Mouse (Mus musculus) bone marrow macrophage, adult 2 months (primary cell): Measurements from ENCODE around the gene Fcf1. TPM values are rescaled to one million over a fixed set of nuclear protein-coding genes. Genes with fewer than 3 reads are reported as not detected.

ENCODE experiments used
- H3K27ac ChIP-seq: 2 replicates; pipeline ENCODE4 v1.5.1; 2012; ENCODE audit warnings: low read depth, low read length; ENCODE audit not compliant: insufficient read depth
- H3K4me1 ChIP-seq: 2 replicates; pipeline ENCODE4 v1.6.1; 2012; ENCODE audit warnings: low read length; ENCODE audit not compliant: control insufficient read depth, insufficient read depth
- H3K4me3 ChIP-seq: 2 replicates; pipeline ENCODE4 v1.5.1; 2012; ENCODE audit warnings: mild to moderate bottlenecking, low read length, moderate library complexity; ENCODE audit not compliant: insufficient read depth
- CTCF ChIP-seq: IDR thresholded peaks from 2 replicates; pipeline ENCODE4 v1.5.1; 2012; ENCODE audit warnings: low read depth, mild to moderate bottlenecking, low read length, moderate library complexity
- POLR2A ChIP-seq: IDR thresholded peaks from 2 replicates; pipeline ENCODE4 v1.6.1; 2012; ENCODE audit warnings: mild to moderate bottlenecking, low read depth, low read length, borderline replicate concordance
- polyA plus RNA-seq: library from polyadenylated mRNA; stranded (reverse); fragments of >200 nt; gene quantifications from 2 replicates; pipeline ENCODE4 v1.2.4, GENCODE M21; 2012; ENCODE audit not compliant: missing spikeins, insufficient read depth, insufficient read length

Fcf1 gene
- polyA plus RNA-seq, 1 experiment: 89.0 TPM

DNA sequence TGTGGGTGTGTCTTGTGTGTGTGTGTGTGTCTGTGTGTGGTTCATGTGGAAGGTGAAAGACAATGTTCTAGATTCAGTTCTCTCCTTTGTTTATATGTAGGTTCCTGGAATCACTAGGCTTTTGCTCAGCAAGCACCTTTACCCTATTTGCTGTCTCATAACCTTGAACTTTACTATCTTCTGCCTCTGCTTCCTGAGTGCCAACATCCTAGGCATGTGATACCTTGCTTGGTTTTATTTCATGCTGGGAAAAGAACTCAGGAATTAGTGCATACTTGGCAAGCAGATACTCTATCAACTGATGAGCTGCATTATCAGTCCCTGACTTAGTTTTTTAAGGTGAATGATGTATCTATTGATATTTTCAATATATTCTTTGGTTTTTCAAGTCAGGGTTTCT, 36.3 kb downstream of the Fcf1 start:
- Histone ChIP-seq H3K27ac (no peak overlapping the region), H3K4me1 (no peaks in the 10 kb centered on the region), H3K4me3 (no peak overlapping the region)
- TF ChIP-seq CTCF (no peak), POLR2A (no peak)

- no peak overlapping the region for H3K4me3 ChIP-seq
- no peaks in the 10 kb centered on the region for H3K4me1 ChIP-seq
- no peak overlapping the region for H3K27ac ChIP-seq
- TF ChIP-seq CTCF: no peak
- TF ChIP-seq POLR2A: no peak
Observed at GRCm38 (mm10) chr12:85009776-85010175, 39.1 kb downstream of the Fcf1 start.

DNA sequence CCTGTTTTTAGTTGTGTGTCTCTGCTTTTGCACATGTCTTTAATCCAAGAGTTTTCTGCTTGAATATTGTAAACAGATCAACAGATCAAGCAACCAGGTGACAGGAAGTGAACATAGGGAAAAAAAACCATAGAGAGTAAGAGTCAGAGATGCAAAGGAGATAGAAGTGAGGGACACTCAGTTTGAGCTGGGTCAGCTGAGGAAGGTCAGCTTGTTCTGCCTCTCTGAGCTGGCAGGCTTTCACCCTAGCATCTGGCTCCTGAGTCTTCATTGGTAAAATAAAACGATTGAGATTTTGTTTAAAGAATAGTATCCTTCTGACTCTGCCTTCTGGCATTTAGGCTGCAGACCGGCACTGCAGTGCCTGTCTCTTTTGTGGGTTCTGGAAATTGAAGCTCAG, 39.8 kb downstream of the Fcf1 start:
- no peaks in the 10 kb centered on the region for H3K4me1 ChIP-seq
- no peak overlapping the region for H3K4me3 ChIP-seq
- TF ChIP-seq POLR2A: no peak
- TF ChIP-seq CTCF: no peak
- no peak overlapping the region for H3K27ac ChIP-seq

DNA sequence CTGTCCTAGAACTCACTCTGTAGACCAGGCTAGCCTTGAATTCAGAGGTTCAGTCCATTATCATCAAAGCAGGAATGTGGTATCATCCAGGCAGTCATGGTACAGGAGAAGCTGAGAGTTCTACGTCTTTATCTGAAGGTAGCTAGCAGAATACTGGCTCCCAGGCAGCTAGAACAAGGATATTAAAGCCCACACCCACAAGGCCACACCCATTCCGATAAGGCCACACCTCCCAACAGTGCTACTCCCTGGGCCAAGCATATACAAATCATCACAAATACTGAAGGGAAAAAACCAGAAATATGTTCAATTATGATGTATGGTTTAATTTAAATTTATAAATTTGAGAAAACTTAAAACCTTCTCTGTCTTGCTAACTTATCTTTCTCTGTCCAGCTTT, 41.5 kb downstream of the Fcf1 start:
- Histone ChIP-seq H3K4me3 (no peak overlapping the region), H3K27ac (no peak overlapping the region), H3K4me1 (no peaks in the 10 kb centered on the region)
- TF ChIP-seq POLR2A (no peak), CTCF (no peak)

DNA sequence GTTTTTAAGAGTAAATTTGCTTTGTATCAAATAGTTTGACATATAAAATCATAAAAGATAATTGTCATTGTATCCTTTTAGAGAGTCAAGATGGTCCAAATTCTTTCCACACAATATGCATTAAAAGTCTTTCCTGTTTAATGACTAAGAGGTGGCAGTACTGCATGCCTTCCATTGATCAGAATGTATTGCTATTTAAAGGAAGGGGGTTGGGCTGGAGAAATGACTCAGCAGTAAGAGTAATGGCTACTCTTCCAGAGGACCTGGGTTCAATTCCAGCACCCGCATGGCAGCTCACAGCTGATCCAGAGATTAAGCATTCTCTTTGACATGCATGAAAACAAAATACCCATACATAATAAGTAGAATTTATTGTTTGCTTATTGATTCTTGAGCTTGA, 51.4 kb downstream of the Fcf1 start:
- Histone ChIP-seq H3K4me1 (peaks cover 5% of the 10 kb centered on the region), H3K27ac (no peak overlapping the region), H3K4me3 (no peak overlapping the region)
- no peak for TF ChIP-seq POLR2A
- TF ChIP-seq CTCF: no peak

DNA sequence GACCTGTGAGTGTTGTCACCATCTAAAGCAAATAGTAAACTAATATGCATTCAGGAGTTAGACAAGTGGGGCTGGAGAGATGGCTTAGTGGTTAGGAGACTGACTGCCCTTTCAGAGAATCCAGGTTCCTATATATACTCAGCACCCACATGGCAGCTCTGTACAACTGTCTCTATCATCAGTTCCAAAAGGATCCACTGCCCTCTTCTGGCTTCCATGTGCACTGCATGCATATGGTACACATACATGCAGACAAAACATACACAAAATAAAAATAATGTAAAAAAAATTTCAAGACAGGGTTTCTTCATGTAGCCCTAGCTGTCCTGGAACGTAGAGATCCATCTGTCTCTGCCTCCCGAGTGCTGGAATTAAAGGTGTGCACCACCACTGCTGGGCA, 62.0 kb downstream of the Fcf1 start:
- TF ChIP-seq CTCF (no peak), POLR2A (no peak)
- Histone ChIP-seq H3K27ac (no peak overlapping the region), H3K4me3 (no peak overlapping the region), H3K4me1 (no peaks in the 10 kb centered on the region)

Other genes with a start within 250 kb of the Fcf1 start
- 677 and 718 TPM in 2 replicates for gene Npc2, start 197.7 kb upstream of the Fcf1 start, polyA plus RNA-seq
- 44.8 and 47.1 TPM in 2 replicates for gene Isca2, start 197.6 kb upstream of the Fcf1 start, polyA plus RNA-seq
- gene Ltbp2, start 94.4 kb upstream of the Fcf1 start, polyA plus RNA-seq: 1.1 TPM in 2 replicates
- 20.4 and 25.3 TPM in 2 replicates for gene Arel1, start within 50 bp of the Fcf1 start, polyA plus RNA-seq
- 35.5 and 39.0 TPM in 2 replicates for gene Ylpm1, start 25.4 kb downstream of the Fcf1 start, polyA plus RNA-seq
- gene Prox2, start 139.9 kb downstream of the Fcf1 start, polyA plus RNA-seq: 1.4 and 3.1 TPM in 2 replicates
- 86.0 and 92.0 TPM in 2 replicates for gene Dlst, start 139.9 kb downstream of the Fcf1 start, polyA plus RNA-seq
- not detected in 2 replicates for gene Rps6kl1, start 180.4 kb downstream of the Fcf1 start, polyA plus RNA-seq
- 2.2 TPM in 2 replicates for gene Pgf, start 206.9 kb downstream of the Fcf1 start, polyA plus RNA-seq
- gene Eif2b2, start 248.6 kb downstream of the Fcf1 start, polyA plus RNA-seq: 34.3 and 45.1 TPM in 2 replicates